Mouse (Mus musculus) kidney, embryonic 15.5 days (tissue): ENCODE data around the gene Msh3. TPM values are rescaled to one million over a fixed set of nuclear protein-coding genes. Genes with fewer than 3 reads are reported as not detected.
"Not testable (repeated sequence)": the region's sequence is repeated elsewhere in the genome, so short reads cannot be mapped to it uniquely, and the experiment has no call there.

Experiments used
- ATAC-seq: fragments of 200-750 bp; cut with Nextera tagmentation; replicated peaks from 2 replicates; pipeline ENCODE4 v1.8.0; 2017; ENCODE audit warnings: moderate TSS enrichment; ENCODE audit not compliant: low FRiP score
- H3K27ac ChIP-seq: fragments of 300-500 bp; sonication (generic); 2 replicates; pipeline ENCODE4 v1.5.1; 2015; ENCODE audit warnings: mild to moderate bottlenecking, inconsistent platforms
- H3K27me3 ChIP-seq: fragments of 300-500 bp; sonication (generic); 2 replicates; pipeline ENCODE4 v1.6.1; 2015; ENCODE audit warnings: inconsistent platforms
- H3K36me3 ChIP-seq: fragments of 300-500 bp; sonication (generic); 2 replicates; pipeline ENCODE4 v1.6.1; 2015; ENCODE audit warnings: inconsistent platforms
- H3K4me1 ChIP-seq: fragments of 300-500 bp; sonication (generic); 2 replicates; pipeline ENCODE4 v1.6.1; 2015; ENCODE audit warnings: inconsistent platforms
- H3K4me2 ChIP-seq: fragments of 300-500 bp; sonication (generic); 2 replicates; pipeline ENCODE4 v1.6.1; 2015; ENCODE audit warnings: moderate library complexity, mild to moderate bottlenecking, inconsistent platforms
- H3K4me3 ChIP-seq: fragments of 300-500 bp; sonication (generic); replicated peaks from 2 replicates; pipeline ENCODE4 v1.5.1; 2015; ENCODE audit warnings: mild to moderate bottlenecking, inconsistent platforms
- H3K9ac ChIP-seq: fragments of 300-500 bp; sonication (generic); 2 replicates; pipeline ENCODE4 v1.6.1; 2015; ENCODE audit warnings: mild to moderate bottlenecking, inconsistent platforms
- H3K9me3 ChIP-seq: fragments of 300-500 bp; sonication (generic); replicated peaks from 2 replicates; pipeline ENCODE4 v1.6.1; 2016; ENCODE audit warnings: inconsistent platforms
- WGBS: fragments of 180-500 bp; shearing (Covaris S2); methylation state at CpG from one replicate; pipeline ENCODE4 v1.1.7; 2015; ENCODE audit warnings: mixed read lengths; 5-methylcytosine and 5-hydroxymethylcytosine counted together
- polyA plus RNA-seq: library from polyadenylated mRNA; unstranded; fragments of >200 nt; fragmentation: Nextera tagmentation; extraction: Ambion mirVana; gene quantifications from 2 replicates; pipeline ENCODE4 v1.2.1, GENCODE M21; 2015

Gene Msh3
- 29.6 and 33.1 TPM in 2 replicates for polyA plus RNA-seq

GRCm38 (mm10) chr13:92354456-92355271, at the start of gene Msh3, which contains the start of gene Dhfr:
Gene Msh3 (minus strand): TSS chr13:92355003.
Gene Dhfr (plus strand): TSS chr13:92354726.
- no peaks in the 10 kb centered on the region for H3K9me3 ChIP-seq
- peak; percentile 97 for ATAC-seq
- peak within 1 kb of the TSS; percentile 97 for H3K4me2 ChIP-seq
- H3K4me3 ChIP-seq = peak within 1 kb of the TSS; percentile 73
- peaks cover 24% of the 10 kb centered on the region for H3K4me1 ChIP-seq
- 1% methylated on average over 76 of the region's 76 CpGs for WGBS
- H3K27ac ChIP-seq = peak within 1 kb of the TSS; percentile 96
- peaks cover 24% of the 10 kb centered on the region for H3K36me3 ChIP-seq
- peak within 1 kb of the TSS; percentile 70 for H3K9ac ChIP-seq
- H3K27me3 ChIP-seq = no peaks in the 10 kb centered on the region

GRCm38 (mm10) chr13:92403496-92403895, 48.7 kb upstream of the Msh3 start:
- no peak overlapping the region for H3K4me2 ChIP-seq
- no peak overlapping the region for H3K4me3 ChIP-seq
- H3K9me3 ChIP-seq = no peaks in the 10 kb centered on the region
- no peak for ATAC-seq
- H3K4me1 ChIP-seq = no peaks in the 10 kb centered on the region
- 46% methylated on average over 3 of the region's 3 CpGs for WGBS
- no peaks in the 10 kb centered on the region for H3K36me3 ChIP-seq
- no peak overlapping the region for H3K9ac ChIP-seq
- H3K27ac ChIP-seq = no peak overlapping the region
- H3K27me3 ChIP-seq = no peaks in the 10 kb centered on the region

- H3K27me3 ChIP-seq = no peaks in the 10 kb centered on the region
- 21% methylated on average over 2 of the region's 2 CpGs for WGBS
- no peak overlapping the region for H3K4me2 ChIP-seq
- H3K9ac ChIP-seq = no peak overlapping the region
- H3K4me3 ChIP-seq = no peak overlapping the region
- H3K27ac ChIP-seq = no peak overlapping the region
- no peaks in the 10 kb centered on the region for H3K4me1 ChIP-seq
- H3K36me3 ChIP-seq = no peaks in the 10 kb centered on the region
- no peaks in the 10 kb centered on the region for H3K9me3 ChIP-seq
- 0 out of 2 replicates have a peak, but pooled peaks have one; percentile 25 for ATAC-seq
Observed at GRCm38 (mm10) chr13:92402063-92402462, 47.3 kb upstream of the Msh3 start.

GRCm38 (mm10) chr13:92398491-92399384, 43.9 kb upstream of the Msh3 start:
- H3K9ac ChIP-seq = no peak overlapping the region
- H3K9me3 ChIP-seq = no peaks in the 10 kb centered on the region
- H3K27me3 ChIP-seq = no peaks in the 10 kb centered on the region
- no peaks in the 10 kb centered on the region for H3K4me1 ChIP-seq
- no peak overlapping the region for H3K4me3 ChIP-seq
- H3K4me2 ChIP-seq = no peak overlapping the region
- no peak for ATAC-seq
- no peak overlapping the region for H3K27ac ChIP-seq
- WGBS = 74% methylated on average over 11 of the region's 11 CpGs
- H3K36me3 ChIP-seq = no peaks in the 10 kb centered on the region

- H3K9ac ChIP-seq = no peak overlapping the region
- H3K4me3 ChIP-seq = no peak overlapping the region
- H3K36me3 ChIP-seq = no peaks in the 10 kb centered on the region
- no peak overlapping the region for H3K27ac ChIP-seq
- no peak overlapping the region for H3K4me2 ChIP-seq
- 81% methylated on average over 12 of the region's 12 CpGs for WGBS
- H3K4me1 ChIP-seq = no peaks in the 10 kb centered on the region
- no peak for ATAC-seq
- no peaks in the 10 kb centered on the region for H3K27me3 ChIP-seq
- H3K9me3 ChIP-seq = no peaks in the 10 kb centered on the region
Observed at GRCm38 (mm10) chr13:92393047-92393661, 38.4 kb upstream of the Msh3 start.

GRCm38 (mm10) chr13:92387367-92387766, 32.6 kb upstream of the Msh3 start:
- WGBS = 88% methylated on average over 3 of the region's 3 CpGs

GRCm38 (mm10) chr13:92371466-92371865, 16.7 kb upstream of the Msh3 start:
- ATAC-seq, H3K27ac ChIP-seq, H3K4me2 ChIP-seq, H3K9me3 ChIP-seq, H3K9ac ChIP-seq, H3K4me1 ChIP-seq, H3K4me3 ChIP-seq, H3K27me3 ChIP-seq: not testable (repeated sequence)
- WGBS = 97% methylated on average over 6 of the region's 6 CpGs
- peaks cover 54% of the 10 kb centered on the region for H3K36me3 ChIP-seq

More at GRCm38 (mm10) chr13:92387367-92387766, 32.6 kb upstream of the Msh3 start:
- Histone ChIP-seq H3K4me1 (no peaks in the 10 kb centered on the region), H3K9me3 (no peaks in the 10 kb centered on the region), H3K4me3 (no peak overlapping the region), H3K36me3 (peaks cover 24% of the 10 kb centered on the region), H3K9ac (no peak overlapping the region), H3K4me2 (no peak overlapping the region), H3K27me3 (no peaks in the 10 kb centered on the region), H3K27ac (no peak overlapping the region)
- no peak for ATAC-seq

- Histone ChIP-seq H3K36me3 (peaks cover 57% of the 10 kb centered on the region), H3K4me3 (no peak overlapping the region), H3K4me1 (no peaks in the 10 kb centered on the region), H3K9me3 (no peaks in the 10 kb centered on the region), H3K27ac (no peak overlapping the region), H3K27me3 (no peaks in the 10 kb centered on the region), H3K9ac (no peak overlapping the region), H3K4me2 (no peak overlapping the region)
- 91% methylated on average over 3 of the region's 3 CpGs for WGBS
- ATAC-seq = no peak
Observed at GRCm38 (mm10) chr13:92370811-92371210, 16.0 kb upstream of the Msh3 start.

GRCm38 (mm10) chr13:92365312-92365711, 10.5 kb upstream of the Msh3 start:
- Histone ChIP-seq H3K4me3 (no peak overlapping the region), H3K4me2 (no peak overlapping the region), H3K4me1 (no peaks in the 10 kb centered on the region), H3K9ac (no peak overlapping the region), H3K36me3 (peaks cover 72% of the 10 kb centered on the region), H3K27me3 (no peaks in the 10 kb centered on the region), H3K9me3 (no peaks in the 10 kb centered on the region), H3K27ac (no peak overlapping the region)
- ATAC-seq = no peak
- 79% methylated on average over 4 of the region's 4 CpGs for WGBS

- no peaks in the 10 kb centered on the region for H3K27me3 ChIP-seq
- no peak overlapping the region for H3K4me3 ChIP-seq
- H3K4me2 ChIP-seq = no peak overlapping the region
- H3K27ac ChIP-seq = no peak overlapping the region
- no peak overlapping the region for H3K9ac ChIP-seq
- 86% methylated on average over 2 of the region's 2 CpGs for WGBS
- peaks cover 60% of the 10 kb centered on the region for H3K36me3 ChIP-seq
- peaks cover 3% of the 10 kb centered on the region for H3K4me1 ChIP-seq
- no peak for ATAC-seq
- H3K9me3 ChIP-seq = no peaks in the 10 kb centered on the region
Observed at GRCm38 (mm10) chr13:92361609-92362008, 6.8 kb upstream of the Msh3 start.

GRCm38 (mm10) chr13:92357644-92358043, 2.8 kb upstream of the Msh3 start:
- 69% methylated on average over 2 of the region's 2 CpGs for WGBS
- Histone ChIP-seq H3K4me3 (no peak overlapping the region), H3K4me1 (peaks cover 24% of the 10 kb centered on the region), H3K36me3 (peaks cover 39% of the 10 kb centered on the region), H3K9me3 (no peaks in the 10 kb centered on the region), H3K4me2 (no peak overlapping the region), H3K27ac (no peak overlapping the region), H3K9ac (no peak overlapping the region), H3K27me3 (no peaks in the 10 kb centered on the region)
- no peak for ATAC-seq
